Mouse (Mus musculus) forebrain, postnatal 0 days (tissue): ENCODE data around the gene Ephx4. TPM values are rescaled to one million over a fixed set of nuclear protein-coding genes. Genes with fewer than 3 reads are reported as not detected.
"Not testable (repeated sequence)": the region's sequence is repeated elsewhere in the genome, so short reads cannot be mapped to it uniquely, and the experiment has no call there.

Experiments used
- ATAC-seq: fragments of 200-750 bp; cut with Nextera tagmentation; 2 replicates; pipeline ENCODE4 v1.8.0; 2017; ENCODE audit warnings: mild to moderate bottlenecking, moderate library complexity
- DNase-seq: peaks from one replicate; pipeline ENCODE4 v3.0.0-alpha.2; 2015
- H3K27ac ChIP-seq: fragments of 300-500 bp; sonication (generic); 2 replicates; pipeline ENCODE4 v1.5.1; 2014; ENCODE audit warnings: low read depth, mild to moderate bottlenecking, antibody characterized with exemption, low read length, moderate library complexity, mixed read lengths
- H3K27me3 ChIP-seq: fragments of 300-500 bp; sonication (generic); 2 replicates; pipeline ENCODE4 v1.6.1; 2014; ENCODE audit warnings: mild to moderate bottlenecking, low read length, mixed read lengths; ENCODE audit not compliant: insufficient read depth
- H3K36me3 ChIP-seq: fragments of 300-500 bp; sonication (generic); 2 replicates; pipeline ENCODE4 v1.6.1; 2014; ENCODE audit warnings: mild to moderate bottlenecking, moderate library complexity; ENCODE audit not compliant: insufficient read depth
- H3K4me1 ChIP-seq: fragments of 300-500 bp; sonication (generic); 2 replicates; pipeline ENCODE4 v1.6.1; 2014; ENCODE audit warnings: antibody characterized with exemption; ENCODE audit not compliant: insufficient read depth
- H3K4me2 ChIP-seq: fragments of 300-500 bp; sonication (generic); 2 replicates; pipeline ENCODE4 v1.6.1; 2014; ENCODE audit warnings: low read depth, mild to moderate bottlenecking, moderate library complexity
- H3K4me3 ChIP-seq: fragments of 300-500 bp; sonication (generic); 2 replicates; pipeline ENCODE4 v1.5.1; 2014; ENCODE audit warnings: low read depth, low read length, mixed read lengths
- H3K9ac ChIP-seq: fragments of 300-500 bp; sonication (generic); 2 replicates; pipeline ENCODE4 v1.6.1; 2014; ENCODE audit warnings: mild to moderate bottlenecking
- H3K9me3 ChIP-seq: fragments of 300-500 bp; sonication (generic); 2 replicates; pipeline ENCODE4 v1.6.1; 2016; ENCODE audit warnings: low read length
- CTCF ChIP-seq: sonication (generic); IDR thresholded peaks from 2 replicates; pipeline ENCODE4 v1.5.1; 2016; ENCODE audit warnings: antibody characterized with exemption, control low read depth, low read depth
- WGBS: fragments of 180-500 bp; shearing (Covaris S2); extraction: QIAGEN DNeasy Blood & Tissue Kit; methylation state at CpG from one replicate; pipeline ENCODE4 v1.1.7; 2014; 5-methylcytosine and 5-hydroxymethylcytosine counted together
- polyA plus RNA-seq: library from polyadenylated mRNA; unstranded; fragments of >200 nt; fragmentation: Nextera tagmentation; extraction: Ambion mirVana; gene quantifications from 2 replicates; pipeline ENCODE4 v1.2.1, GENCODE M21; 2015
- total RNA-seq: library from RNA; depleted of rRNA; stranded (reverse); fragments of >200 nt; gene quantifications from 2 replicates; pipeline ENCODE4 v1.2.3, GENCODE M21; 2014

The Ephx4 gene
- total and polyA plus RNA-seq, 2 experiments from 2014 or later, result 12.9 to 18.0 TPM

GRCm38 (mm10) chr5:107371335-107371734, 31.2 kb upstream of the Ephx4 start:
- WGBS, result 88% methylated on average over 5 of the region's 5 CpGs
- DNase-seq, result no peak
- ATAC-seq, result no peak
- Histone ChIP-seq H3K27ac (no peak overlapping the region), H3K4me2 (no peak overlapping the region), H3K4me3 (no peak overlapping the region), H3K9ac (no peak overlapping the region), H3K9me3 (no peaks in the 10 kb centered on the region), H3K27me3 (no peaks in the 10 kb centered on the region), H3K4me1 (no peaks in the 10 kb centered on the region), H3K36me3 (peaks cover 6% of the 10 kb centered on the region; the same call in 1 of the 2 replicates)
- no peak for TF ChIP-seq CTCF

GRCm38 (mm10) chr5:107373256-107373655, 29.3 kb upstream of the Ephx4 start:
- no peak overlapping the region for H3K27ac ChIP-seq
- H3K4me2 ChIP-seq, result no peak overlapping the region
- H3K36me3 ChIP-seq, result peaks cover 10% of the 10 kb centered on the region; the same call in 1 of the 2 replicates
- H3K4me3 ChIP-seq, result no peak overlapping the region
- no peaks in the 10 kb centered on the region for H3K9me3 ChIP-seq
- no peaks in the 10 kb centered on the region for H3K27me3 ChIP-seq
- 90% methylated on average over 4 of the region's 4 CpGs for WGBS
- no peak for DNase-seq
- TF ChIP-seq CTCF, result no peak
- ATAC-seq, result no peak
- H3K4me1 ChIP-seq, result no peaks in the 10 kb centered on the region
- no peak overlapping the region for H3K9ac ChIP-seq

DNA sequence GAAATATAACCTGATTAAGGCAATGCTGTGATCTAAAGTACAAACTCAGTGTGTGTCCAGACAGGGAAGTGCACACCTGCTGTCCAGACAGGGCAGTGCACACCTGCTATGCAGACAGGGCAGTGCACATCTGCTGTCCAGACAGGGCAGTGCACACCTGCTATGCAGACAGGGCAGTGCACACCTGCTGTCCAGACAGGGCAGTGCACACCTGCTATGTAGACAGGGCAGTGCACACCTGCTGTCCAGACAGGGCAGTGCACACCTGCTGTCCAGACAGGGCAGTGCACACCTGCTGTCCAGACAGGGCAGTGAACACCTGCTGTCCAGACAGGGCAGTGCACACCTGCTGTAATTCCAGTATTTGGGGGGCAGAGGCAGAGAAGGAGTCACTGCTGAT, 16.1 kb upstream of the Ephx4 start:
- not testable (repeated sequence) for H3K4me1 ChIP-seq, H3K27ac ChIP-seq, H3K27me3 ChIP-seq, H3K9ac ChIP-seq, H3K9me3 ChIP-seq, DNase-seq, H3K4me2 ChIP-seq, ATAC-seq, H3K36me3 ChIP-seq, H3K4me3 ChIP-seq
- TF ChIP-seq CTCF, result 0 out of 2 replicates have a peak, but pooled peaks have one; percentile 13

GRCm38 (mm10) chr5:107387788-107388187, 14.7 kb upstream of the Ephx4 start:
- no peak for TF ChIP-seq CTCF
- H3K27me3 ChIP-seq, result no peaks in the 10 kb centered on the region
- 77% methylated on average over 1 of the region's 1 CpGs for WGBS
- peaks cover 3% of the 10 kb centered on the region; the same call in 1 of the 2 replicates for H3K36me3 ChIP-seq
- no peak overlapping the region for H3K4me3 ChIP-seq
- no peak overlapping the region for H3K27ac ChIP-seq
- H3K4me1 ChIP-seq, result no peaks in the 10 kb centered on the region
- no peak overlapping the region for H3K4me2 ChIP-seq
- ATAC-seq, result no peak
- H3K9ac ChIP-seq, result no peak overlapping the region
- no peak for DNase-seq
- H3K9me3 ChIP-seq, result no peaks in the 10 kb centered on the region

- ATAC-seq (no peak), DNase-seq (no peak)
- Histone ChIP-seq H3K27me3 (no peaks in the 10 kb centered on the region), H3K4me1 (no peaks in the 10 kb centered on the region), H3K27ac (no peak overlapping the region), H3K36me3 (no peaks in the 10 kb centered on the region), H3K9ac (no peak overlapping the region), H3K4me3 (no peak overlapping the region), H3K4me2 (no peak overlapping the region), H3K9me3 (no peaks in the 10 kb centered on the region)
- WGBS, result 79% methylated on average over 2 of the region's 2 CpGs
- no peak for TF ChIP-seq CTCF
Observed at GRCm38 (mm10) chr5:107389373-107389772, 13.2 kb upstream of the Ephx4 start.

- ATAC-seq, result no peak
- H3K27ac ChIP-seq, result no peak overlapping the region
- no peak for DNase-seq
Observed at GRCm38 (mm10) chr5:107394437-107394836, 8.1 kb upstream of the Ephx4 start.

DNA sequence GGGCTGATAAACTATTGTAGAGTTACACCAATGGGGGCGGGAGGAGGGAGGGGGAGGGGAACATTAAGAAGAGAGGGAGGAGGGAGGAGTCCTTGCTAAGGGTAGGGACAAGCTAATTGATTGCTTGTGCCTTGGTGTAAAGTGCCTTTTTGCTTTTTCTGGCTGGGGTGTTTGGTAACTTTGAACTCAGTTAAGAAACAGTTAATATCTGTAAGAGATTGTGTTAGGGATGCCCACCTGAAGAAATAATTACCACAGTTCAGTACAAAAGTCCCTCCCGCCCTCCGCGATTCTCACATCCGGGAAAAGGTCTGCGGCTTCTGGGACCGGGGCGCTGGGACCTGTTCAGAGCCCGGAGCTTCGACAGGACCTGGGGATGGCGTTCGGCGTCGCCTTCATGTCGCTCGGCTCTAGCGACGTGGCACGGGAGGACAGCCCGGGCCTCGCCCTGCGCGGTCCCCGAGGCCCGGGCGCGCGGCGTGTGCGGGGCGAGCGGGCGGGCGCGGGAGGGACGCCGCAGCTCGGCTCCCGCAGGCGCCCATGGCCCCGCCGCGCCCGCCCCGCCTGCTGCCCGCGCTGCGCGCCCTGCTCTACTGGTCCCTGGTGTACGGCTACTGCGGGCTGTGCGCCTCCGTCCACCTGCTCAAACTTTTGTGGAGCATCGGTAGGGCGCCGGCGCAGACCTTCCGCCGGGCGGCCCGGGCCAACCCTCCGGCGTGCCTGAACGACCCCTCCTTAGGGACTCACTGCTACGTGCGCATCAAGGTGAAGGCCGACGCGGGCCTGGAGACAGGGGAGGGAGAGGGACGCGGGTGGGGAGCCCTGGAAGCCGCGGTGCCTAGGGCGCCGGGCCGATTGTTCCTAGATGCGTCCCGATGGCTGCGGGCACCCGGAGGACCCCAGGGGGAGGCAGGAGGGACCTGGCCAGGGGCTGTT, 743 bp downstream of the Ephx4 start:
- Histone ChIP-seq H3K27ac (peak overlapping the region; percentile 9), H3K4me2 (peak overlapping the region; percentile 94), H3K4me3 (peak overlapping the region; percentile 63), H3K36me3 (no peaks in the 10 kb centered on the region), H3K9ac (peak overlapping the region; percentile 69), H3K9me3 (no peaks in the 10 kb centered on the region), H3K4me1 (no peaks in the 10 kb centered on the region), H3K27me3 (no peaks in the 10 kb centered on the region)
- DNase-seq (peak; percentile 23), ATAC-seq (peak; percentile 73)
- under 1% methylated on average over 70 of the region's 80 CpGs for WGBS
- no peak for TF ChIP-seq CTCF

More at GRCm38 (mm10) chr5:107394437-107394836, 8.1 kb upstream of the Ephx4 start:
- no peak for TF ChIP-seq CTCF
- Histone ChIP-seq H3K36me3 (no peaks in the 10 kb centered on the region), H3K4me3 (no peak overlapping the region), H3K4me2 (no peak overlapping the region), H3K27me3 (no peaks in the 10 kb centered on the region), H3K9me3 (no peaks in the 10 kb centered on the region), H3K4me1 (no peaks in the 10 kb centered on the region), H3K9ac (no peak overlapping the region)
- 75% methylated on average over 2 of the region's 2 CpGs for WGBS
